Mouse (Mus musculus) splenic B cell, adult 2 months (primary cell): ENCODE measurements around the gene Mul1.
A peak's percentile ranks its signal among the peaks of the same experiment; 100 is the strongest.

Source experiments
- DNase-seq: peaks from one replicate; pipeline ENCODE4 v3.0.0-alpha.2; 2011; ENCODE audit warnings: low read depth, low spot score
- H3K27me3 ChIP-seq: 2 replicates; pipeline ENCODE4 v1.6.1; 2012; ENCODE audit warnings: mild to moderate bottlenecking, low read length, moderate library complexity, mixed read lengths; ENCODE audit not compliant: control insufficient read depth, poor library complexity, insufficient read depth, severe bottlenecking
- H3K36me3 ChIP-seq: 2 replicates; pipeline ENCODE4 v1.6.1; 2012; ENCODE audit warnings: mild to moderate bottlenecking, low read length, moderate library complexity, mixed read lengths; ENCODE audit not compliant: control insufficient read depth, poor library complexity, insufficient read depth, severe bottlenecking

Mul1 gene

GRCm38 (mm10) chr4:138452306-138453096 is 18.0 kb downstream of the Mul1 start:
- Histone ChIP-seq H3K36me3 (no peaks in the 10 kb centered on the region), H3K27me3 (no peaks in the 10 kb centered on the region; the same call in 1 of the 2 replicates)
- no peak for DNase-seq

- no peak for DNase-seq
These were observed 18.8 kb downstream of the Mul1 start for GRCm38 (mm10) chr4:138453097-138453752.

GRCm38 (mm10) chr4:138453753-138454570 is 19.5 kb downstream of the Mul1 start, which contains the start of gene Camk2n1:
Gene Camk2n1, plus strand, starts transcription at chr4:138454314.
- no peaks in the 10 kb centered on the region for H3K36me3 ChIP-seq
- DNase-seq = peak; percentile 27
- no peaks in the 10 kb centered on the region; the same call in 1 of the 2 replicates for H3K27me3 ChIP-seq

More at GRCm38 (mm10) chr4:138453097-138453752, 18.8 kb downstream of the Mul1 start:
- Histone ChIP-seq H3K27me3 (no peaks in the 10 kb centered on the region; the same call in 1 of the 2 replicates), H3K36me3 (no peaks in the 10 kb centered on the region)

GRCm38 (mm10) chr4:138454571-138455140 is 20.2 kb downstream of the Mul1 start:
- no peaks in the 10 kb centered on the region for H3K36me3 ChIP-seq
- DNase-seq = peak; percentile 20

GRCm38 (mm10) chr4:138455141-138455955 is 20.9 kb downstream of the Mul1 start:
- Histone ChIP-seq H3K36me3 (no peaks in the 10 kb centered on the region), H3K27me3 (no peaks in the 10 kb centered on the region; the same call in 1 of the 2 replicates)
- no peak for DNase-seq

More at GRCm38 (mm10) chr4:138454571-138455140, 20.2 kb downstream of the Mul1 start:
- no peaks in the 10 kb centered on the region; the same call in 1 of the 2 replicates for H3K27me3 ChIP-seq

GRCm38 (mm10) chr4:138455956-138456341 is 21.5 kb downstream of the Mul1 start:
- peak; percentile 40 for DNase-seq
- Histone ChIP-seq H3K36me3 (no peaks in the 10 kb centered on the region), H3K27me3 (no peaks in the 10 kb centered on the region; the same call in 1 of the 2 replicates)

- peak; percentile 37 for DNase-seq
- Histone ChIP-seq H3K27me3 (no peaks in the 10 kb centered on the region; the same call in 1 of the 2 replicates), H3K36me3 (no peaks in the 10 kb centered on the region)
These were observed 22.1 kb downstream of the Mul1 start for GRCm38 (mm10) chr4:138456536-138456935.

GRCm38 (mm10) chr4:138457091-138457490 is 22.6 kb downstream of the Mul1 start:
- no peaks in the 10 kb centered on the region for H3K36me3 ChIP-seq
- no peak for DNase-seq
- H3K27me3 ChIP-seq = no peaks in the 10 kb centered on the region; the same call in 1 of the 2 replicates

GRCm38 (mm10) chr4:138458171-138458570 is 23.7 kb downstream of the Mul1 start:
- Histone ChIP-seq H3K27me3 (no peaks in the 10 kb centered on the region; the same call in 1 of the 2 replicates), H3K36me3 (no peaks in the 10 kb centered on the region)
- no peak for DNase-seq

- H3K36me3 ChIP-seq = no peaks in the 10 kb centered on the region
- no peaks in the 10 kb centered on the region; the same call in 1 of the 2 replicates for H3K27me3 ChIP-seq
- no peak for DNase-seq
These were observed 24.4 kb downstream of the Mul1 start for GRCm38 (mm10) chr4:138458735-138459440.

GRCm38 (mm10) chr4:138459775-138460174 is 25.3 kb downstream of the Mul1 start:
- no peaks in the 10 kb centered on the region for H3K36me3 ChIP-seq
- H3K27me3 ChIP-seq = no peaks in the 10 kb centered on the region; the same call in 1 of the 2 replicates
- no peak for DNase-seq

- DNase-seq = no peak
- Histone ChIP-seq H3K27me3 (no peaks in the 10 kb centered on the region; the same call in 1 of the 2 replicates), H3K36me3 (no peaks in the 10 kb centered on the region)
These were observed 26.4 kb downstream of the Mul1 start for GRCm38 (mm10) chr4:138460910-138461309.

GRCm38 (mm10) chr4:138461471-138461870 is 27.0 kb downstream of the Mul1 start:
- H3K36me3 ChIP-seq = no peaks in the 10 kb centered on the region
- H3K27me3 ChIP-seq = no peaks in the 10 kb centered on the region; the same call in 1 of the 2 replicates
- DNase-seq = no peak
